Mouse (Mus musculus): ENCODE data around the gene Slc4a4.

The Slc4a4 gene

GRCm38 (mm10) chr5:89280312-89280863 lies 393.8 kb downstream of the Slc4a4 start:
- DNase-seq (ENCODE audit: low spot score in 2 of 2): no peak
